Mouse (Mus musculus) liver, embryonic 14.5 days (tissue): Measurements from ENCODE around the gene Snx1.

Experiments
- CTCF ChIP-seq: IDR thresholded peaks from 2 replicates; pipeline ENCODE4 v1.5.1; 2016; ENCODE audit warnings: antibody characterized with exemption, low read depth, control low read depth
- EP300 ChIP-seq: IDR thresholded peaks from 2 replicates; pipeline ENCODE4 v1.6.1; 2016; ENCODE audit warnings: antibody characterized with exemption, low read depth

DNA sequence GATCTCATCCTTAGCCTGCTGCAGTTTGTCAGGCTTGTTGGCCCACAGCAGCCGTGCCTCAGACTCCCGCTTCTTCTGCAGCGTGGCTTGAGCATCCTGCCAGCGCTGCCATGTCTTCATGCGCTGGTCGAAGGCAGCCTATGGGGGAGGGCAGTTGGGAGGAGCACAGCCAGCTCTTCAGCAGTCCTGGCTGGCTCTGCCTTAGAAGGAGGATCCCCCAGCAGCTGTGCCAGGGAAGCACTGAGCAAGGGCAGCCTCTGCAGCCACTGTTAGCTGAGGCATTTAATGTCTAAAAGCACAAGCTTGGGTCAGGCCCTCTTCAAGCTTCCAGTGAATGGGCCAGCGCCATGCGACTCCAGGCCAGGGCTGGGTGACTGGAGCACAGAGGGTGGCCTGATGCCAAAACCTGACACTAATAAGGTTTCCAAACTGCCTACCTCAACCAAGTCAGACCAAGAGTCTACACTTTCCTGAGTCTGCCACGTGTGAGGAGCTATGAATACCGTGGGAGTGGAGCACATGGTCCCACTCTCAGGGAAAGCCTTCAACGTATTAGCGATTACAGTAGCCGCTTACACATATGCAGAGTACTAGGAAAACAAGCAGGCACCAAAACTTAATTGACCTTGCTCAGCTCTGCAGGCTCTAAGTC is 35.7 kb downstream of the Snx1 start:
- no peak for TF ChIP-seq CTCF
- no peak for TF ChIP-seq EP300
